Mouse (Mus musculus) brown adipose tissue, adult 24 weeks (tissue): ENCODE data around the gene Hoxa13. TPM values are rescaled to one million over a fixed set of nuclear protein-coding genes. Genes with fewer than 3 reads are reported as not detected.

ENCODE experiments used
- H3K27ac ChIP-seq: fragments of 200-500 bp; replicated peaks from 2 replicates; pipeline ENCODE4 v1.5.1; 2012; ENCODE audit warnings: low read depth, mild to moderate bottlenecking, low read length
- H3K4me1 ChIP-seq: fragments of 200-500 bp; 2 replicates; pipeline ENCODE4 v1.6.1; 2012; ENCODE audit warnings: low read length, mixed read lengths; ENCODE audit not compliant: control insufficient read depth, insufficient read depth, insufficient read length
- H3K4me3 ChIP-seq: fragments of 200-500 bp; 2 replicates; pipeline ENCODE4 v1.5.1; 2012; ENCODE audit warnings: low read depth, mild to moderate bottlenecking, low read length, moderate library complexity; ENCODE audit not compliant: insufficient read depth
- polyA plus RNA-seq: library from polyadenylated mRNA; stranded (reverse); fragments of >200 nt; gene quantifications from 2 replicates; pipeline ENCODE4 v1.2.4, GENCODE M21; 2012; ENCODE audit not compliant: missing spikeins, insufficient read depth, insufficient read length

Hoxa13 gene
- polyA plus RNA-seq, 1 experiment, result not detected

DNA sequence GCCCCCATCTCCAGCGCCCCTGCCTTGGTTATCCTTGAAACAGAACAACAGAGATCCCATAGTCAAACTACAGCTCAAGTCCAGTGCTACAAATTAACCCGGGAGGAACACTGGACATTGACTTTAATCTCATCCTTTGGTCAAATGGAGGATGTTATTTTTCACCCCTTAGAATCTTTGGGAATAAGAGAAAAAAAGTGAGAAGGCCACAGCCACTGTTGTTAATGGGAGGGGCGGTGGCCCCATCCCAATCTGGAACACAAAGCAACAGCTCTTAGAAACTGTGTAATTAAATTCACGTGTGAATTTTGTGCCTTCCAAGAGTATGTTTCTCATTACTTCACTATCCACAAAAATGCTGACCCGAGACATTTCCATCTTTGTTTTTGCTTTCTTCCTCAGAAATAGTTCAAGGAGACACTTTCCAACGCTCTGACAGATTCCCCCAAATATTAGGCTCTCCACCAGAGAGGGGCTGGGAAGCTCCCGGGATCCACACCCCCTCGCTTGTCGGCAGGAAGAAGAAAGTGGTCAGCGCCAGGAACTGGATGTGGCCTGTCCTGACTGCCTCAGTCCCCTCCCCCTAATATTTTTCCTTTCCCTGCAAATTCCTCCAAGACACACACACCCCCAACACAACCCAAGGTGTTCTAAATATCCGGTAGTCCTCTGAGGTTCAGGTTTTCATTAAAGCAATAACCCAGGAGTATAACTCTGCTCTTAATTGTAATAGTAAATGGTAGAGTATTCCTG lies 33.0 kb downstream of the Hoxa13 start:
- no peaks in the 10 kb centered on the region for H3K4me1 ChIP-seq
- no peak overlapping the region for H3K4me3 ChIP-seq
- H3K27ac ChIP-seq, result no peak overlapping the region

DNA sequence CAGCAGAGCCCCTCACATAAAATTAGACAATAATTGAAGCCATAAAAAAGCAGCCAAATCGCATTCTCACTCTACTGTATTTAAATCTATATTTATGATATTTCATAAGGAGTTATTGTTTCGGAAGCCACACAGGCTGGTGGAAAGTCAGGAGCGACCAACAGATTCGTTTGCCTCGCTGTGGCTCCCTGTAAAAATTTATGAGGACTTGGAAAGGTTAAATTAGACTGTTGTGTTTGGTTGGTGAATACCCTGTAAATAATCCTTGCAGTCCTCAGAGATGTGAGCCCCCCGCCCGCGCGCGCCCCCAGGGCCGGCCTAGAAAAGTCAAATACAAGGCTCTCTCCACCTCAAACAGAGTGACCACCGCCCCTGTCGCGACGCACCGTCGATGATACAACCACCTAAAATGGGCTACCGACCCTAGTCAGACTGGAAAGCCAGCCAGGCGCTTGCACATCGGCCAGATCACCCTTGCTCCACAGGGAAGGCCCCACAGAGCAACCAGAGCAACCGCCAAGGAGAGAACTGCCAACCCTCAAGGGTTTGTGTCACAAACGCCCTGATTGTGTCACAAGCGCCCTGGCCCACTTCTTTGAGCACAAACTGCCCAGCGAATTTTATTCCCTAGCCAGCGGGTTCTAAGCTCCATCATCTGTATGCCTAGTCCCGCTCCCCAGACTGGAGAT lies 34.0 kb downstream of the Hoxa13 start:
- H3K4me3 ChIP-seq, result peak overlapping the region; percentile 49
- no peaks in the 10 kb centered on the region for H3K4me1 ChIP-seq
- no peak overlapping the region for H3K27ac ChIP-seq

DNA sequence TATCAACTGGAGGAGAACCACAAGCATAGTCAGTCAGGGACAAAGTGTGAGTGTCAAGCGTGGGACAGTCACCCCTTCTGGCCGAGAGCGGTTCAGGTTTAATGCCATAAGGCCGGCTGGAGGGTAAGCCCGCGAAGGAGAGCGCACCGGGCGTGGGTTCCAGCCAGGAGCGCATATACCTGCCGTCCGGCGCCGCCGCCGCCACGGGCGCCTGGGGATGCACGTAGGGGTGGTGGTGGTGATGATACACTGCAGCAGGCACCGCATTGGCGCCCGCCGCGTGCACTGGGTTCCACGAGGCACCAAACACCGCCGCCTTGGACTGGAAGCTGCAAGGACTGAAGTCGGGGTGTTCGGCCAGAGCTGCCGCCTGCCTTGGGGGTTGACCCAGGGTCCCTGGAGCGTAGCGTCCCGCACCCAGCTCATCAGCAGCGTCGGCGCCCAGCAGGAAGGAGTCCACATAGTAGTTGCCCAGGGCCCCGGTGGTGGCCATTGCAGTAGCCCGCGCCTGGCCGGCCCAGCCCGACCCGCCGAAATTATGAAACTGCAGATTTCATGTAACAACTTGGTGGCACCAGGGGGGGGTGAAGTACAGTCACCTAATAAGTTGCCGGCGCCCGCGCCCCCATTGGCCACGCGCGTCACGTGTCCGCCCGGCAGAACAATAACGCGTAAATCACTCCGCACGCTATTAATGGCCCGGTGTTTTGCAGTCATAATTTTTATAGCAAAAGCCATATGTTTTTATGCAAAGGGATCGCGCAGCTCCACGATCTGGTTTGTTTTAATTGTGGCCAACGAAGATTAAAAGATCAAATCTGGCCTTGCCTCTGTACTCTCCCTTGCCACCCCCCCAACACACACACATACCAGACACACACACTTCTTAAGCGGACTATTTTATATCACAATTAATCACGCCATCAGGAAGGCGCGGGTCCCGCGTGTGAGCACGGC lies 34.8 kb downstream of the Hoxa13 start:
- no peak overlapping the region for H3K27ac ChIP-seq
- peak overlapping the region; percentile 49 for H3K4me3 ChIP-seq

DNA sequence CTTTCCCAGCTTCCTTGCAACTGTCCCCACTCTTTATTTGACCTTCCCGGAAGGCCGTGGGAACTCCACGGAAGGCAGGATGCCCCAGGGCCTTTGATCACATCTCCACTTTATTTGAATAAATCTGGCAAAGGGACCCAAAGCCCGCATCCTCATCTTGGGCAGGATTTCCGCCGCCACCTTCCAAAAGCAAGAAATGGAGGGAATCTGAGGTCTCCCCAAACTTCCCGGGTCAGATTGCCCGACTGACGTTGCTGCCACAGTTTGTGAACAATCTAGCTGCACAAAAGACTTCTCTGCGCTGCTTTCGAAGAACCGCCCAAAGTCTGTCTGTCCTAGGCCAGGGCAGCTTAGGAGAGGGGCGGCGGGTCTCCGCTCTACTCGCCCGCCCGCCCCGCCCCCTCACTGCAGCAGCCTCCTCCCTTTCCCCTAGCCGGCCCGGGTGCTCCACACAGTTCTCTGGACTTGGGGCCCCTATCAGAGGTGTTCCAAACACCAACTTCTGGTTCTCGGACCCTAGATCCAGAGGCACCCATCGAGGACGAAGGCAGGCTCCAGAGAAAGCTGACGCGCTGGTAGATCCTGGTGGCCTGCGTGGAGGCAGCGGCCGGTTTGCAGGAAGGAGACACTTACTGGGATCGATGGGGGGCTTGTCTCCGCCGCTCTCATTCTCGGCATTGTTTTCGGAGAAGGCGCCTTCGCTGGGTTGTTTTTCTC lies 35.6 kb downstream of the Hoxa13 start:
- H3K4me1 ChIP-seq, result no peaks in the 10 kb centered on the region
- peak overlapping the region; percentile 49 for H3K4me3 ChIP-seq
- no peak overlapping the region for H3K27ac ChIP-seq

More for the DNA sequence above, 34.8 kb downstream of the Hoxa13 start:
- no peaks in the 10 kb centered on the region for H3K4me1 ChIP-seq

DNA sequence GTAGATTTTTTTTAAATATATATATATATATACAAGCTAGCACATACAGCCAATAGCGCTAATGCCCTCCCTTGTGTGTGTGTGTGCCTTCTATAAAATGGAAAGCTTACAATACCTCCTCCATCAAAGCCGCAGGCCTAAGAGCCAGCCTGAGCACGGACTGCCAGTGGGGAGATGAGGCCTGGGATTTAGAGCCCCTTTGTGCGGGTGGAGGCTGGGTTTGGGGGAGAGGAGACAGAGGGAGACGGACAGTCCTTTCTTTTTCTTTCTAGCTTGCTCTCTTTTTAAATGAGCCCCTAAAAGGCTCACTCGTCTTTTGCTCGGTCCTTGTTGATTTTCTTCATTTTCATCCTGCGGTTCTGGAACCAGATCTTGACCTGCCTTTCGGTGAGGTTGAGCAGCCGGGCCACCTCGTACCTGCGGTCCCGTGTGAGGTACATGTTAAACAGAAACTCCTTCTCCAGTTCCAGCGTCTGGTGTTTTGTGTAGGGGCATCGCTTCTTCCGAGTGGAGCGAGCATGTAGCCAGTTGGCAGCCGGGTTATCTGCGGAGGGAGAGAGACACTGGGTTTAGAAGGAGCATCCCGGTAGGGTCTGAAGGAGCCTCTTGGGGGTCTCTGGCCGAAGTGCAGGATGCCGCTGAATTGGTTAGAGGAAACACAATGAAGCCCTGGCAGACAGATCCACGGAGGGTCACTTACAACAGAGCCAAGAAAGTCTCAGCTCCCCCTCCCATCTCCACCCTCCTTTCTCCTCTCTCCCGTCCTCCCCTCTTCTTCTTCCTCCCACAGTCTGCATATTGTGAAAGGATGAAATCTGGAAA lies 36.5 kb downstream of the Hoxa13 start:
- H3K27ac ChIP-seq, result no peak overlapping the region
- no peaks in the 10 kb centered on the region for H3K4me1 ChIP-seq
- no peak overlapping the region for H3K4me3 ChIP-seq

DNA sequence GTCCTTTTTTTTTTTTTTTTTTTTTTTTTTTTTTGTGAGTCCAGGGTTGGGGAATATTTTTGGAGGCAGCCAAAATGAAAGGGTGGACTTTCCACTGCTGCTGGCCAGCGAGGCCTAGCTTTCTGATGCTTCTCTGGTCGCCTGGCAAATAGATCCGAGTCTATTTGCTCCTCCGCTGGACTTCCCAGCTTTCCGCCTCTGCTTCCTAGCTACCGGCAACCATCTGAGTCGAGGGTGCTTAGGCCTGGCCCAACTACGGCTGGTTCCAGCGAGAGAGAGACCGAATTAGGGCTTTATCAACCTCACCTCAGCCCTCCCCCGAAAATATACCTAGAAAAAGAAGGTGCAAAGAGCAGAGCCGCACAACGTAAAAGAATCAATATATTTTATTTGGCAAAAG lies 38.0 kb downstream of the Hoxa13 start:
- no peak overlapping the region for H3K4me3 ChIP-seq

GRCm38 (mm10) chr6:52221993-52222685 lies 38.5 kb downstream of the Hoxa13 start:
- Histone ChIP-seq H3K27ac (no peak overlapping the region), H3K4me1 (no peaks in the 10 kb centered on the region), H3K4me3 (peak overlapping the region; percentile 36)

More for the DNA sequence above, 38.0 kb downstream of the Hoxa13 start:
- Histone ChIP-seq H3K4me1 (no peaks in the 10 kb centered on the region), H3K27ac (no peak overlapping the region)

DNA sequence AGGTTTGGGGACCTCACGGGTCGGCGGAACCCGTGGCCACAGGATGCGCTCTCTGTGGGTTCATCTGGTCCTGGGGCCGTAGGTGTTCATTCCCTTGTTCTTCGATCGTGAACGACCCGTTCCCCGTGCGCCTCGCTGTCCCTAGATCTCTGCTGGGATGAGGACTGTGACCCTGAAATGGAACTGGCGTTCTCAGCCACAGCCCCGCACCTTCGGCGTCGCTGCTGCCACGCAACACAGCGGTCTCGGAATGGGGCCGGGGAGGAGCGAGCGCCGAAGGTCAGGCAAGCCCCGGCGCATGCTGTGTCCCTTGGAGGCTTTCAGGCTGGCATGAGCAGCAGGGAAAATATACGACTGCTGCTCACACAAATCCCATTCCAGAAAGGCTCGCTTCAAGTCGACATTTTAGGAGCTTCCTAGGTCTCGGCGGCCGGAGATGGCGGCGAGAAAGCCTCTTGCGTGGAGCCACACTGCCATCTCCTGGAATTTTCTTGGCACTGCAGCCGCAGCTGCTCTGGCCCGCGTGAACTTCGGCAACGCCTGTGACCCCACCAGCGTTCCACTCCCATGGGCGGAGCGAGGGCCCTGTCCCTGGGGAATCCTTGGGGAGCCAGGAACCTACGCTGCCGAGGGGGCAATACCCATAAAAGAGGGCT lies 39.2 kb downstream of the Hoxa13 start, which contains the start of gene Hoxa7:
TSS of gene Hoxa7 (minus strand) at position 518 of the 656 bp plus-strand sequence.
- H3K4me3 ChIP-seq, result peak within 1 kb of the TSS; percentile 74
- no peak within 1 kb of the TSS for H3K27ac ChIP-seq
- no peaks in the 10 kb centered on the region; the same call in 1 of the 2 replicates for H3K4me1 ChIP-seq

DNA sequence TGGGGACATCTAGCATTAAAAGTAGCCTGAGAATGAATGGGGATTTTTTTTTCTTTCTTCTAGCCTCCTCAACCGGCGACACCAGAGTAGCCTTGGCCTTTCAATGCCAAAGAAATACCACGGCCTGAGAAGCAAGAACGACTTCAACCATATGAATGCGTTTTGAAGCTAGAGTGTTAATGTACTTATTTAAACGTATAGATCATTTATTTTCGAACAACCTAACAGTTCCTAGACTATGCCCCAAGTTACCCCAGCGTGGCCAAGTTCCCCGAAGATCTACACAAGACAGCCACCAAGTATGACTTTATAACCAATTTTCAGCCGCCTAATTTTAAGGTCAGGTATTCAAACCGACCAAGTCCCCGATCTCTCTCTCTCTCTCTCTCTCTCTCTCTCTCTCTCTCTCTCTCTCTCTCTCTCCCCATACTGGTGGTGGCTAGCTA lies 39.8 kb downstream of the Hoxa13 start:
- Histone ChIP-seq H3K27ac (no peak overlapping the region), H3K4me1 (peaks cover under 1% of the 10 kb centered on the region; the same call in 1 of the 2 replicates), H3K4me3 (peak overlapping the region; percentile 74)

- Histone ChIP-seq H3K4me1 (peaks cover 4% of the 10 kb centered on the region; the same call in 1 of the 2 replicates), H3K4me3 (no peak overlapping the region), H3K27ac (no peak overlapping the region)
Observed at GRCm38 (mm10) chr6:52220003-52220864, 40.4 kb downstream of the Hoxa13 start.

DNA sequence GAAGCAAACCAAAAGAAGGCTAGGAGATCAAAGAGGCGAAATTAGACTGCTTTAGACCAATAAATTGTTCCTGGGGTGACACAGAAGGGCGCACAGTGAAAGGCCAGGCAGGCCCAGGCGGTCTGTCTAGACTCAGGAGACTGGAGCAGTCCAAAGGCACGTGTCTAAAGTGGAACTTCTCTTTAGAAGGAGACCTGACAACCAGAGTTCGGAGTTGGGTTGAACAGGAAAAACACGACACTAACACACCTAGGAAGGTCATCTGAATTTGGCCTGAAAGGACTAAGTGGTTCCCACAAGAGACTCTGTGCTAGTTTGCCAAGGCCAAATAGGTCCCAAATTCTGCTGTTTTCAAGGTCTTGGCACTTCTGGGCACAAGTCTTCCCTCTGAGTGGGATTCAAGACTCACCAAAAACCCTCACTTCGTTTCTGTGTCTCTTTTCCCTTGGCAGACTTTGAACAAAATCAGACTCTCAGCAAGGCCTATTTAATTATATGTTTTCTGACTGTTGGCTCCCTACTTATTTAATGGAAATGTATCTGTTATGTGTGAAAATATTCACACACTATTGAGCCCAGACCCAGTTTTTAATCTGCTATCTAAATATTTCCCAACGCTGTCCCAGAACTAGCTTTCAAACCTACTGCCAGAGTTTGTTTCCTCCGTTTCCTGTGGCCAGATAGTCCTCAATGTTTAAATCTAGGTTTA lies 41.3 kb downstream of the Hoxa13 start:
- Histone ChIP-seq H3K27ac (no peak overlapping the region), H3K4me1 (peaks cover 4% of the 10 kb centered on the region; the same call in 1 of the 2 replicates), H3K4me3 (no peak overlapping the region)
